1 mouse cellular context compared by ENCODE assay signal in the genomic region with DNA sequence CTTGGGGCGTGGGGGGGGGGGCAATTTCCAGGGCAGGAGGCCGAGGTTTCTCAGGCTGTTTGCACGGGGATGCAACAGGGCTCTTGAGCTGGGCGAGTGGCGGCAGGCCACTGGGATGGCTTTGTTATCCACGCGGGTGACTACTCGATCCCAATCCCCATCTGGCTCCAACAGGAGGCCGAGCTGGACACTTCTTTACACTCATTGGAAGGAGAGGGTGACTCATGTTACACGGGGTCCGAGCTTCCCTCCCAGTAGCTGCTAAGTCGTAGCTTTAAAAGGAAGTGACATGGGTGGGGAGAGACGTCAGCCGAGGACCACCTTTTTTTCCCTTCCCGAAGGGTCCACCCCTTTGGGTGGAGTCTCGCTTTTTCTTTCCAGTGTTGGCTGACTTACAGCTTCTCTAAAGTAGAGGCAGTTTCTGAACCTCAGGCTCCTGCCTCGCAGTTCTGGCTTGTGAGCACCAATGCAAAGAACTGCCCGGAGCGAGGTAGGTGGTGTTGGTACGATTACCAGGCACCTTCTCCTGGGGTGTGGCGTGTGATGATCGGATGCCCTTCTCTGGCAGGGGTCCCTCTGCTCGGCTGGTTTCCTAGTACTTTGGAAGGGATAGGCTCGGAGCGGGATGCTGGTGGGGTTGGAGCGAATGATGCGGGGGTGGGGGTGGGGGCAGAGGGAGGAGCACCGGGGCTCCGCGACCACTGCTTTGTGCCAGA.
A peak's percentile ranks its signal among the peaks of the same experiment; 100 is the strongest.
TF ChIP-seq lines count a peak whose summit lies in the region.

No protein-coding gene starts in this region.

TF ChIP-seq in CH12.LX, 34 proteins besides CTCF, POLR2A, EP300 and RAD21 (continued from another document):
- TF ChIP-seq PAX5 (IDR thresholded peaks at IDR 0.05; ENCODE audit: low read length) (no peak), ZNF384 (IDR thresholded peaks at IDR 0.05; ENCODE audit: low read depth, low read length) (peak; percentile 79), GABPA (IDR thresholded peaks at IDR 0.05; ENCODE audit: insufficient replicate concordance, low read depth, low read length) (no peak), TBP (conservative IDR thresholded peaks at IDR 0.05; ENCODE audit: low read depth, low read length) (peak; percentile 97), NELFE (IDR thresholded peaks at IDR 0.05; ENCODE audit: low read depth, low read length) (peak; percentile 91), RCOR1 (conservative IDR thresholded peaks at IDR 0.05; ENCODE audit: low read depth, low read length) (no peak), MAX (IDR thresholded peaks at IDR 0.05; ENCODE audit: low read length) (no peak; the same call in 1 of the 2 replicates), MYC (IDR thresholded peaks at IDR 0.05; ENCODE audit: low read depth, low read length) (no peak; the same call in 1 of the 2 replicates), ZC3H11A (IDR thresholded peaks at IDR 0.05; ENCODE audit: low read depth, low read length) (no peak), MAFK (IDR thresholded peaks at IDR 0.05; ENCODE audit: insufficient replicate concordance, low read length) (no peak), BHLHE40 (IDR thresholded peaks at IDR 0.05; ENCODE audit: low read depth, low read length) (peak; percentile 14; the same call in 1 of the 2 replicates), JUND (conservative IDR thresholded peaks at IDR 0.05; ENCODE audit: low read depth, low read length) (peak; percentile 54; the same call in 1 of the 2 replicates), MEF2A (IDR thresholded peaks at IDR 0.05; ENCODE audit: borderline replicate concordance, low read depth, low read length) (no peak; the same call in 1 of the 2 replicates), SIN3A (IDR thresholded peaks at IDR 0.05; ENCODE audit: low read length) (no peak; the same call in 1 of the 2 replicates)
